Mouse (Mus musculus): ENCODE results near the gene Rasgrp1. TPM values are rescaled to one million over a fixed set of nuclear protein-coding genes. Genes with fewer than 3 reads are reported as not detected.
A peak's percentile ranks its signal among the peaks of the same experiment; 100 is the strongest.

Gene Rasgrp1
- 1 to 10 TPM; 2.7 to 3.2 TPM for total RNA-seq (2021)
- long read RNA-seq, experiment 1, partial matches to known transcripts, result 1 of 1 reads
- long read RNA-seq, experiment 1, other reads (novel, unspliced or antisense), result 0 of 1 reads
- long read RNA-seq, experiment 2, result 0 reads

DNA sequence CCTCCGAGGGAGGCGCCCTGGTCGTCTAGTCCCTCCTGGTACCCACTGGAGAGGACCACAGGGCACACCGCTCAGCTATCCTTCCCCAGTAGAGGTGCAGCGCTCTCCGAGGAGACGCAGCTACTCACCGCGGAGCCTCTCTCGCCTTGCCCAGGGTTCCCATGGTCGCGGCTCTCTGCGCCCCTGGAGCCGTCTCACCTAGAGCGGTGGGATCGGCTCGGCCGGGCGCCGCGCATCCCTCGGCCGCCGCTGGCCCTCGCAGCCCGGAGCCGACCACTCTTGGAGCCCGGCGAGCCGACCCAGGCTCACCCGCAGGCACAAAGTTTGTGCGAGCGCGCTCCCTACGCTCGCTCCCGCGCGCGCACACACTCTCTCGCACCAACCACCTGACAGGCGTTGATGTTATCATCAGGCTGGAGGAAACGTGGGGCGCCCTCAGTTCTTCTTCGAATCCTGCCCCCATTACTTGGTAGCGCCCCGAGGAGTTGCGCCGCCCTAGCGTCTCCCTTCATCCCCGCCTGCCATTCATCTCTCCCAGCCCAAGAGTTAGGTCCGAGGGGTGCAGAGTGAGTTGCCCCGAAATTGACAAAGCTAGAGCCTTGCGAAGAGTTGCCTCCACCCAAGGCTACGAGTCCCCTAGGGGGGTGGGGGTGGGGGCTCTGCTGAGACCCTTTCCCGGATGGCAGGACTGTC lies at the start of gene Rasgrp1:
Gene Rasgrp1 (minus strand): TSS at position 455 of the 693 bp plus-strand sequence.
- peak; percentile 20 for DNase-seq

- peak; percentile 63 for DNase-seq
Measured at GRCm38 (mm10) chr2:117389925-117390892, 47.4 kb upstream of the Rasgrp1 start.

GRCm38 (mm10) chr2:117389460-117389859 lies 46.7 kb upstream of the Rasgrp1 start:
- no peak for DNase-seq

DNA sequence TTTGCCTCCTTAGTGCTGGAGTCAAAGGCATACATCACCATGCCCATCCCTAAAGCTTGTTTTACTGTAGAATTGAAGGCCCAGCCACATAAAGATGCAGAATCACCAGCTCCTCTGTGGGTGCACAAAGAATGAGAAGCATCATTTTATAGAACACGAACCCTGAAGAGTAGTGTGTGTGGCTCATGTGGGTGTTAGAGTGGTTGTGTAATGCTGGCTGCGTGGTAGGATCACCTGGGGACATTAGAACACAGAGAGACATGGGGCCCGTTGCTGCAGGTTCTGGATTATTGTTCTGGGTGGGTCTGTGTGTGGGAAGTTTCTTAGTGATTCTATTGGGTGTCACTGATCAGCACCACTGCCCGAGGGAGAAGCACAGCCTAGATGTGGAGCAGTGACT lies 45.3 kb upstream of the Rasgrp1 start:
- no peak for DNase-seq

DNA sequence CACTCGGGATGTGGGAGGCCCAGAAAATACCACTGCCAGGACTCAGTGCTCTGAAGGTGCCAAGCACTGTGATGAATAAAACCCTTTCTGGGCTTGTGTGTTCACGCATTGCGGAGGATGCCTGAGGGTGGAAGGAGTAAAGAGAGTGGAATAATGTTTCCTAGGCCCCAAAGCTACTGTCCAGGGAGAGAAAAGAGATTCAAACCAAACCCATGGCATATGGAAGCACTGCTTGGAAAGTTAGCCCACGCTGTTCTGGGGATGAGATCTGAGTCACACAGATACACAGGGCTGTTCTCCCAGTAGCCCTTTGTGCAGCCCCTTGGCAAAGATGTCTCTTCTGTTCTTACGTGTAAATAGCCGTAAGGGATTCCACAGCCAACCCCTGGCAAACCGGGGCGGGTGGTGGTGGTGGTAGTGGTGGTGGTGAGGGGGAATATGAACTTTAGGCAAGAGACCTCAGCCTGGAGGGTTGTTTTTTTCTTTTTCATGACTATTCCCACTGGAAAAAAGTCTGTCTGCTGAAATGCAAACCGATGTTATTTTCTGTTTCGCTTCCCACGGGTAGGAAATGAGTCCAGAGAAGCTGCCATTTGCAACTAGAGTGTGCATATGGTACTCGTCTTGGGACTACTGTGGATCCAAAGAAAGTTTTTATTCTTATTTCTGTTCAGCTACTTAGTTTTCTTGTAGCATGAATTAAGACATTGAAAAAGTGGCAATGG lies 44.3 kb upstream of the Rasgrp1 start:
- no peak for DNase-seq

- no peak for DNase-seq
Measured at GRCm38 (mm10) chr2:117386036-117386590, 43.3 kb upstream of the Rasgrp1 start.

DNA sequence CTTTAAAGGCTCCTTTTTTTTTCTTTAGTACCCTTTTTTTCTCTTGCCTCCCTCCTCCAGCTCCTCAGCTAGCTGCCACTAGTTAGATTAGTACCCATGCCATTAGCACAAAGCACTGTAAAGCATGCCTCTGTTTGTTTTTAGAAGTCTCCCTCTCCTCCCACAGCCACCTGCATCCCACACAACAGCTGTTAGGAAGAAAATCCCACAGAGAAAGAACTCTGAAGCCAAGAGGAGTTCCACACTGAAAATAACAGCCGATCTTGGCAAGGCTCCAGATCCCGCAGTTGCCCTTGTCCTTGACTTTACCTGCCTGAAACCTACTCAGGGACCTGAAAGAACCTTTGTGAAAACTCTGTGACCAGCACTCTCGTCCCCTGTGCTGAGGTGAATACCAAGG lies 38.5 kb upstream of the Rasgrp1 start:
- DNase-seq, result no peak

DNA sequence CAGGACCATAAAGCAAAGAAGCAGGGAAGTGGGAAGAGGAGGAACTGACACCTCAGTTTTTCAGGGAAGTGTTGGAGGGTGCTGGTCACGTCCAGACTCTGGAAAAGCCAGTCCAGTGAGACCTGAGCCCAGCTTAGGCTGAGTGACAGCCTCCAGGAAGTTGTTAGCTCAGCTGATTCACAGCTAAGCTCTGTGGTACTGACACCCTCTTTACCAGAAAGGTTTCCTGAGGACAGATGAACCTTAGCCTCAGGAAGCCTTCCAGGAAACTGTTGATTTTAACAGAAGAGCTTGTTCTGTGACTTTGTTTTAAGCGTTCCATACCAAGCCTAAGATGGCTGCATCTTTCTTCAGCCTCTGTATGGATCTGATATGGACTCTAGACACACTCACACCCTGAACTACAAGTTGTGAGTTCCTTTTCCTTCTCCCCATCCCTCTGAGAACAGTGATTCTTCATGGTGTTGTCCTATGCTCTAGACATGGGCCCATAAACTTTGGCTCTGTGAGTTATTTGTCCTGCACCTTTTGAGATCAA lies 31.6 kb upstream of the Rasgrp1 start:
- no peak for DNase-seq

GRCm38 (mm10) chr2:117371706-117372105 lies 28.9 kb upstream of the Rasgrp1 start:
- no peak for DNase-seq

GRCm38 (mm10) chr2:117366478-117366877 lies 23.7 kb upstream of the Rasgrp1 start:
- DNase-seq, result no peak

DNA sequence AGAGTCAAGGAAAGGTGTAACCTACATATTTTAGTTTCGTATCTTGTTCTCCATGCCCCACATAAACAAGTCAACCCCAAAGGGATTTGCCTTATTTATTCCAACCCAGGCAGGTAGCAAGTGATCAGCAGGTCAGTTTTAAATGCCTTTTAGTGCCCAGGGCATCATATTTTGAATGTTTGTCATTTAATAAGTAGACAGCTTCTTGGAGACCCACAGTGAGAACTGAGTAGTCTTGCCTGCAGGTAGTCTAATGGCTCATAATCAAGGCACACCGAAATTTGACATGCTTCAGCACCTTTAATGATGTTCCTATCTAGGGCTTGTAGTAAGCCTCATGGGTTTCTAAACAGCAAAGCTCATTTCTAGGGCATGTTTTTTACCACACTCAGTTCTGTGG lies 21.3 kb upstream of the Rasgrp1 start:
- no peak for DNase-seq

GRCm38 (mm10) chr2:117357939-117358338 lies 15.1 kb upstream of the Rasgrp1 start:
- no peak for DNase-seq

- DNase-seq, result no peak
Measured at GRCm38 (mm10) chr2:117352305-117353123, 9.7 kb upstream of the Rasgrp1 start.

- no peak for DNase-seq
Measured at GRCm38 (mm10) chr2:117350138-117350537, 7.3 kb upstream of the Rasgrp1 start.

- no peak for DNase-seq
Measured at GRCm38 (mm10) chr2:117343240-117343624, 431 bp upstream of the Rasgrp1 start.

DNA sequence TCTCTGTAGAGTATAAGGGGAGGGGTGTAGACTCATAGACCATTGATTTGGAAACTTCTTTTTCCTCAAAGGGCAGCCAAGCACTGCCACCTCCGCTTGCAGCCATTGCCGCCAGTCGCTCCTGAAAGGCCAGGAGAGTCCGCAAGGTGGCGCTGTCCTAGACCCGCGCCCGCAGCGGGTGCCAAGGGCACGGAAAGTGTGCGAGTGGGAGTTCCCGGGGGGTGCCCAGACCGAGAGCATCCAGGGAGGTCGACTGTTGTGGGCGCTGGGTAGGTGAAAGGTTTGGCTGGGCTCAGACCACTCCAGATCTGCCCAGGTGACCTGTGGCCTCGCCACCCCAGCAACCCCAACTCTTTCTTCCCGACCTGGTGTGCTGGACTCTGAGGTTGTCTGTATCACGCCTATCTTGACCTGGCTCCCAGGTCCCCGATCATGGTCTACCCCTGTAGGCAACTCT lies 683 bp downstream of the Rasgrp1 start:
- peak; percentile 80 for DNase-seq

- no peak for DNase-seq
Measured at GRCm38 (mm10) chr2:117338501-117338900, 4.3 kb downstream of the Rasgrp1 start.

DNA sequence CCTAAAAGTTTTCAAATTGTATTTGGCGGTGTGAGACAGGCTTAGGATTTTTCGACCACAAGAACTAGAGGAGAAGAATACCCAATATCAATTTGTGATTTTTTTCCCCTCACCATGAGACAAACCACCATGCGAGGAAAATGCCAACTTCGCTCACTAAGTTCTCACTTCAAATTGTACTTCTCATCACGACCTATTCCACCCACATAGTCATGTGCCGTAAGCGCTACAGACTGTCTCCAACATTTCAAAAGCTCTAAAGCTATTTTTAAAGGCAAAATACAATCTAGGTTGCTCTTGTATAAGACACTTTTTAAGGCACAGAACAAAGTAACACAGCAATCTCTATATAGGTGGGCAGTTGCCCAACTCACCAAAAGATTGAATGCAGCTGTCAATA lies 4.9 kb downstream of the Rasgrp1 start:
- no peak for DNase-seq

DNA sequence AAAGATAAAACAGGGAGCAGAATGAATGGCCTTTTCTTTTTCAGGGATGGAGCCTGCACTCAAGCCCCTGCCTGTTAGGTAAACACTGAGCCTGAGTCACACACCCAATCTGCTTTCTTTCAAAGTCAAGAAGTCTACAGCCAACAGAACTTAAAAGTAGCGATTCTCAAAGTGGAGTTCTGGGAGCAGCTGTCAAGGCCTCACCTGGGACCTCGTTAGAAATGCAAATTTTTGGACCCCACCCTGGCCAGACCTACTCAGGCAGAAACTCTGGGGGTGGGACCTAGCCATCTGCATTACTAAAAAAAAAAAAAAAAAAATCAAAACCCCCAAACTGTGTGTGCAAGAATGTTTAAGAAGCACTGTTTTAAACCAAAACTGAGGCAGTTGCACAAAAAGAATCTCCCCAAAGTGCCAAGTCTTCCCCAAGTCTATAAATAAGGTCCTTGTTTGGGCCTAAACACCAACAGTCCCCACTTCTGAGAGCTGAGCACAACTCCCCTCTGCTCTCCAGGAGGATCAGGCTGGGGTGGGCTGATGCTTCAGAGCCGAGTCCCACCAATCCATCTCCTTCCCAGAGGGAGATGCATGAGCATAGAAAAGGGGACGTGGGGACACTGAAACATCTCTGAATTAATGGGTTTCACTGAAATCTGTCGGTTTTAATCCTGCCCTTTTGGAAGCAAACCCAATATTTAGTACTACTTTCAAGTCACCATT lies 5.7 kb downstream of the Rasgrp1 start:
- no peak for DNase-seq

GRCm38 (mm10) chr2:117335552-117336188 lies 7.1 kb downstream of the Rasgrp1 start:
- DNase-seq, result no peak
